Mouse (Mus musculus): ENCODE measurements around the gene Cacng5.

GRCm38 (mm10) chr11:107917721-107918235 lies 2.9 kb upstream of the Cacng5 start:
- TF ChIP-seq POLR2A (IDR thresholded peaks at IDR 0.05; ENCODE audit: control insufficient read depth, extremely low read depth, insufficient read depth, low read length, poor library complexity) = no peak
- TF ChIP-seq CTCF (IDR thresholded peaks at IDR 0.05; ENCODE audit: borderline replicate concordance, control insufficient read depth, extremely low read depth, insufficient read depth, low read length, poor library complexity) = no peak

Measured in thymus, adult 2 months (tissue).